Mouse (Mus musculus): ENCODE data around the gene Inca1.

The Inca1 gene

DNA sequence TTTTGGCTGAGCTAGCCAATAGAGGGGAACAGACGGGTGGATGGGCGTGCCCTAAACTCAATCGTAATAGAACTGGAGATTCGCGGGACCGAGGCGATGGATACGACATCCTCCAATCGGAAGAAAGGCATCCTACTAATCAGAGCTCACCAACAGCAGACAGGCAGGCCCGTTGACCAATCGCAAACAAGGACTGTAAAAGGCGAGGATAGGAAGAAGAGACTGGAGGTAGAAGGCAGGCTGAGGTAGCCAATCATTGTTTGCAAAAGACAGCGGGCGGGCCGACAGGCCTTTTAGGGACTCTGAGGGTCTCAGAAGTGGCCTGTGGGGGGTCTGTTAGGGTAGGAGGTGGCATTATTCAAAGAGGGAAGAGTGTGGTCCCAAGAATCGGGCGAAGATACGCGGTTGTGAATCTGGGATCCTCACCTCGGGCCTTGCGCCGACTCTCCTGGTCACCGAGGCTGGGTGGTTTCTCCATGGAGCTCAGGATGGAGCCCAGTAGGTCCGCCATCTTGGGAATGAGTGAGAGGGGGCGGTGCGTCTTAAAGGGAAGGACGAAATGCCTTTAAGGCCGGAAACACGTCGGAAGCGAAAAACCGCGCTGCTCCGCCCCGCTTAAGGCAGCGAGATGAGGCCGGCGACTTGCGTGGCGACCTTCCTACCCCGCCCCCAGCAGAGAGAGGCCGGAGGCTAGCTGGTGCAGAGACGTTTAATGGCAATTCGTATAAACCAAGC is 31.0 kb downstream of the Inca1 start, which contains the start of gene Spag7:
Spag7 (minus strand) TSS at position 646 of the 735 bp plus-strand sequence.
- peak; percentile 98 to 100 for DNase-seq

DNA sequence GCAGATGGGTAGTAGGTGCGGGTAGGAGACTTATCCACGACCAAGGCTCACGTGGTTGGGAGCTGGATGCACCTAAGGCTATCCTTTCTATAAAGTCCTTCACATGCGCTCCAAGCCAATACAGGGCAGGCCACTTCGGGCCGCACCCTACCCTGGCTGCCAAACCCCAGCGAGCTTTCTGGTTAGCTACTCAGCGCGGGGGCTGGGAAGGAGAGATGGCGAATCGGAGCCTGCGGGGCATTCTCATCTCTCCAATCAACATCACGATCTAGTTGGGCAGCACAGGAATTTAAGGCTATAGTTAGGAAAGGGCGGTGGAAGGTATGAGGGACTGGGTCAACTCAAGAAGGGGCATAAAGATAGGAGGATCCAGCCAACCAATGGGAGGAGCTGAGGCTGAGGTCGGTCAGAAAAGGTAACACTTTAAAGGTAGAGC is 31.6 kb downstream of the Inca1 start:
- DNase-seq, result peak in 1 of 2 experiments; percentile 82

DNA sequence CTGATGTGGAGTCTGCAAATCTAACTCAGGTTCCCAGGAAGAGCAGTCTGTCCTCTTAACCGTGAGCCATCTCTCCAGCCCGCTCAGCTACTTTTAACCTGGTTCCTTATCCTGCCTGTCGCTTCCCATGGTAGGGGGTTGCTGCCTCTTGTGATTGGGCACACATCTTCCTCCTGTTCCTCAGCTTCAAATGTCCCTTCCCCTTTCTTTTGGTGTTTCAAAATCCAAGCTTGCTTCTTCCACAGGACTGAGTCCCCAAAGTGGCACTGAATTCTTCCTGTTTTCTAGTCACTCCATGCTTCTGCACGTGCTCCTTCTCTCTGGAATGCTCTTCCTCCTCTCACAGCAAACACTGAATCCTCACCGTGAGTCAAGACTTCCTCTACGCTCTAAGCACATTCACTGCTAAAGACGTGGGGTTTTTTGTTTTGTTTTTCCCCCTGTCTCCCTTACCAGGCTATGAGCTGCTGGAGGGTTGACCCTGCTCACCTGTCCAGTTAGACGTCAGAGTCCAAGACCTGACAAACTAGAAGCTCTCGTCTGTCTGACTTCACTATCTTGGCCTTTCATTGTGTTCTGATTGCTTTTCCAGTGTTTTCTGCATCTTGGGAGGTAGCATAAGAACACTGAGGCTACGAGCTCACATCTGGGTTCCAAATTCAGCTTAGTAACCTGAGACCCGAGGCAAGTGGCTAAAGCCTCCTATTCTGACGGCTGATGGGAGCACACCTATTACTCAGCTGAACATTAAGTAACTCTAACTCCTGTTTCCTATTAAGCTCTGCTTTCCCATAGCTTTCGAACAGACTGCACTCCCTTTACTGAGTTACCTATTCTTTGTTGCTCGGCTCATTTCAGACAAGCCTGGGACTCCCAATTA is 32.4 kb downstream of the Inca1 start:
- DNase-seq, result no peak

DNA sequence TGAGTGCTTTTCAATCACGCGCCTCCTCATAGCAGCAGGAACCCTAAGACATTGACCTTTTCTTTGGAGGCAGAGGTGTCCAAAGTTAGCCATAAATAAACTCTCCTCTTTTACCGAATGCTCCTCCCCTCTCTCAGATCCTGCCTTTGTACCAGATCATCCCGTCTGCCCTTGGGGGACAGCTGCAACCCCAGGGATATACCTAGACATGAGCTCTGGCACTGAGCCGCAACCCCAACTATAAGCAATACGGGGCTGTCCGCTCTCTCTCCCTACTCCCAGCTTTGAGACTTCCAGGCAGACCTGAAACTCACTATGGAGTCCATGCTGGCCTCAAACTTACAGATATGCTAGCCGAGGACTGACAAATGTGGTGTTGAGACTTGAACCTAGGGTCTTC is 33.3 kb downstream of the Inca1 start:
- DNase-seq, result no peak

DNA sequence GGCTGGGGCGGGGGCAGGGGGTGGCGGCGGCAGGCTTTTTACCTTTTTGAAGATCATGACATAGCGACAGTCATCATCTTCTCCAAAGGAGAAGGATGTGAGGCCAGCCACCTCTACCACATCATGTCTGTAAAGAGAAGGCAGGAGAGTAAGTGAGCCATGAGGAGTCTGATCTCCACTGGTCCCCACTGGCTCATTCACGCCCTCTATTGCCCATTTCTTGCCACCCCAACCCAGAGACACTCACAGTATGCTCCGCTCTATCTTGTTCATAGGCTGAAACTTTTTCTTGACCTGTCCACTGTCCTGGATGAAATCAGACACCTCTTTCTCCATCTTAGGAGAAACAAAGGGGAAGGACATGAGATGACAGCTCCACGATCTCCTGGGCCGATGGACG is 35.2 kb downstream of the Inca1 start:
- DNase-seq, result no peak

DNA sequence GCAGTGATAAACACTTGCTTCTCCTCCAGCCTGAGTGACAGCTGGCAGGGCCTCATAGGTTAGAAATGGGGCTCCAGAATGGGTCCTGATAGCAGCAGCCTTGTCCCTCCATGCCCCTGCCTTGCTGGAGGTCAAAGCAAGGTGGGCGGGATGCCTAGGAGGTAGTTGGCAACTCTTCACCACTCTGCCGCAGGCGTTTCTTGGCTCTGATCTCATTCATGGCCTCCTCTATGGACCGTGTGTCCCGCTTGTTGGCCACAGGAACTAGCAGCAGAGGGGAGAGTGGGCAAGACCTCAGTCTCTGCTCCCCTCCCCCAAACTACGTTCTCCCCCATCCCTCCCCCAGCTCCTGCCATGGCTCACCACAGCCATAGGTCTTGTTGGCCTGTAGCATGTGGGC is 36.0 kb downstream of the Inca1 start:
- DNase-seq, result no peak

DNA sequence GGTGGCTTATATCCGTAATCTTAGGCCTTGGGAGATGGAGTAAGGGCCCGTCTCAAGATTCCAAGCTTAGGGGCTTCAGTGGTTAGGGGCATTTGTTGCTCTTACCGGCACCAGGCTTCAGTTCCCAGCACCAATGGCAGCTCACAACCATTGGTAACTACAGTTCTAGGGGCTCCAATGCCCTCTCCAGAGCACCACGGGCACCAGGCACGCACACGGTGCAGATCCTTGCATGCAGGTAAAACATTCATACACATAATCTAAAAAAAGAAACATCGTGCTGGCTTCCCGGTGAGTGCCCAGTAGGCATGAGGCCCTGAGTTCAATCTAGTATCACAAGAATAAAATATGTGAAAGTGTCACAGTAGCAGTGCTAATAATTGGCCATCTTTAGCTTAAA is 36.9 kb downstream of the Inca1 start:
- no peak for DNase-seq

DNA sequence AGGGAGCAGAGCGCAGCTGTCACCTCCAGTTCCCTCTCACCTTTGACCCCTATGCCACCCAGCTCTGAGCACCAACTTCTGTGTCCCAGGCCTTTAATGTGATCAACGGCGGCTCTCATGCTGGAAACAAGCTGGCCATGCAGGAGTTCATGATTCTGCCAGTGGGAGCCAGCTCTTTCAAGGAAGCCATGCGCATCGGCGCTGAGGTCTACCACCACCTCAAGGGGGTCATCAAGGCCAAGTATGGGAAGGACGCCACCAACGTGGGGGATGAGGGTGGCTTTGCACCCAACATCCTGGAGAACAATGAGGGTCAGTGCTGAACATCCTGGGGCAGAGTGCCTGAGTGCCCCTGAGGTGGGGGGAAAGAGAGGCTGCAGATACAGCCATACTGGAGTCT is 39.4 kb downstream of the Inca1 start:
- DNase-seq, result no peak

DNA sequence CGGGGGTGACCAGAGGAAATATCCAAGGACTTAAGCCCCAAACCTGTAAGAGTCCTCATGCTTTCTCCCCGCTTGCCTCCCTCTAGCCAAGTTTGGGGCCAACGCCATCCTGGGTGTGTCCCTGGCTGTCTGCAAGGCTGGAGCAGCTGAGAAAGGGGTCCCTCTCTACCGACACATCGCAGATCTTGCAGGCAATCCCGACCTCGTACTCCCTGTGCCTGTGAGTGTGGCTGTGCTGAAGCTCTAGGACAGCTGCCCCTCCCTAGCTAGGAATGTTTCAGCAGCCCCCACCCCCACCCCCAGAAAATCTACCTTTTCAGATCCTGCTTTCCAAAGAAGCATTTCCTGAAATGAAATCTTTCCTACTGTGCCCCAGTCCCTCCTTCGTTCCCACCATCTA is 41.0 kb downstream of the Inca1 start:
- DNase-seq, result no peak

DNA sequence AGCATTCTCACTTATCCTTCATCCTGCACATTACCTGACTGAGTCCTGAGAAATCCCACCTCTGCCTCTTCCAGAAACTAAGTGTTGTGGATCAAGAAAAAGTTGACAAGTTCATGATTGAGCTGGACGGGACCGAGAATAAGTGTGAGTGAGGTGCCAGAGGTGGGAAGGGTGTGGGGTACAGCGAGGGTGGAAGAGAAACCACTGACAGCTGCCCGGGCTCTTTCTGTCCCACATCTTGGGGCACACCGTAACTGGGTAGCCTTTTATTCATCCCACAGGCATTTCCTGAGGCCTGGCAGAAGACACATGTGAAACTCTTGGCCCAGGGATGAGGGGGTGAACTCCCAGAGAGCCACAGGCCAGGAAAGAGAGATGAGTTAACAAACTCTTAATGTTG is 41.4 kb downstream of the Inca1 start:
- DNase-seq, result no peak

DNA sequence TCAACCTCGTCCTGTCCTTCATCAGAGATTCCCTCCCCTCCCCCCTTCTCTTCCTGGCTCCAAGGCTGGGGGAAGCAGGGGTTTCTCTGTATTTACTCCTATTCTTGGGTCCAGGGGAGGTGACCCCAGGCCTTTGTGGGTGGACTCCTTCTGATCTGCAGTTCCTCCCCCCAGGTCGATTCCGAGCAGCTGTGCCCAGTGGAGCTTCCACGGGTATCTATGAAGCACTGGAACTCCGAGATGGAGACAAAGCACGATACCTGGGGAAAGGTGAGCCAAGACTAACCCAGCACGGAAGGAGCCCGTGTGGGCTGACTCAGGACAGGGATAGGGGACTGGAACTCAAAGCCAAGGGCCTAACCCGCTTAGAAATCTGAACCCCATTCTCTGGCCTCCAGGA is 42.0 kb downstream of the Inca1 start:
- no peak for DNase-seq

DNA sequence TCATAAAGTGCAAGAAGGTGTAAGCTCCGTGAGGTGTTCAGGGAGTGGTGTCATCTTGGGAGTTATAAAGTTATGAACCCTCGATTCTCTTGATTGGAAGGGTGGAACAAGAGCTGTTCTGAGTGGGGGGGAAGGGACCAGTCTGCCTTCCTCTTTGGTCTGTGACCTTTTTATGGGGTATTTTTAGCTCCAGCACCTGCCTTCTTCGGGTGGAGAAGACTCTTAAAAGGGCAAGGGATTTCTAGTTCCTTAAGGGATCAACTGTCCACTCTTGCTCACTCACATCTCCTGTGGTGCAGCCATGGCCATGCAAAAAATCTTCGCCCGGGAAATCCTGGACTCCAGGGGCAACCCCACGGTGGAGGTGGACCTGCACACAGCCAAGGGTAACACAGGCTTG is 42.4 kb downstream of the Inca1 start:
- DNase-seq, result no peak

DNA sequence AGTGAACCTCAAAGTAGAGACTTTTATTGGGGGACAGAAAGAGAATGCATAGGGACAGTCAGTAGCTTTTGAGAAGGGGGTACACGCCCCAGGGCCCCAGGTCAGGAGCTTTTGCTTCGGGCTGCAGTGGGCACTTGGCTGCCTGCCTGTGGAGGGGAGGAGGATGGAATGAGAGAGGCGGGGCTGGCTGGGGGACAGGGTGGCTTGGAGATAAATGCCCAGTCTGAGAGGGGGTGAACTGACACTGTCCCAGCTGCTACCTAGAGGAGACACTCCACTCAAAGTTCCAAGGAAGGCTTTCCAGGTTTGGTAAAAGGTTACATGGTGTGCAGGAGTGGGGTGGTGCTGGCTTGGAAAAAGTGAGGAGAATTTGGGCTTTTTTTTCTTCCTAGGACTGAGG is 43.0 kb downstream of the Inca1 start, which contains the start of gene Eno3:
Eno3 (plus strand) TSS at position 239 of the 400 bp plus-strand sequence.
- no peak for DNase-seq

DNA sequence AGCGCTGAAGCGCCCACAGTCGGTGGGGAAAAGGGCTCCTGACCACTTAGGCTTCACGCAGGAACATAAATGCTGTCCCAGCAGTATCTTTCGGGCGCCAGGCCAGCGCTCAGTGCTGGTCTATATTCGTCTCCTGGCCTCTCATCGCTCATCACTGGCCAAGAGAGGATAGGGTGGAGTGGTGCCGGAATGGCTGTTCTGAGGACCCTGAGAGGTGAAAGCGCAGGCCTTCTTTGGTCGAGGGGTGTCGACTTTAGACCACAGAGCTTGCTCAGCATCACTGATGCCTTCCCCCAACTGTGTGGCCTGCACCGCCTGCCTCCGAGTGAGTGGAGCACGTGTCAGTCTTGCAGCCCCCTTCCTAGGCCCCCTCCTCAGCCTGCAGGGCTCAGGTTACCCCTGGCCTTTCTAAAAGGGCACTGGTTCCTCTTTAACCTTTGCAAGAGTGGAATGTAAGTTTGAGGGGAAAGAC is 43.5 kb downstream of the Inca1 start:
- DNase-seq, result peak; percentile 35 to 69

DNA sequence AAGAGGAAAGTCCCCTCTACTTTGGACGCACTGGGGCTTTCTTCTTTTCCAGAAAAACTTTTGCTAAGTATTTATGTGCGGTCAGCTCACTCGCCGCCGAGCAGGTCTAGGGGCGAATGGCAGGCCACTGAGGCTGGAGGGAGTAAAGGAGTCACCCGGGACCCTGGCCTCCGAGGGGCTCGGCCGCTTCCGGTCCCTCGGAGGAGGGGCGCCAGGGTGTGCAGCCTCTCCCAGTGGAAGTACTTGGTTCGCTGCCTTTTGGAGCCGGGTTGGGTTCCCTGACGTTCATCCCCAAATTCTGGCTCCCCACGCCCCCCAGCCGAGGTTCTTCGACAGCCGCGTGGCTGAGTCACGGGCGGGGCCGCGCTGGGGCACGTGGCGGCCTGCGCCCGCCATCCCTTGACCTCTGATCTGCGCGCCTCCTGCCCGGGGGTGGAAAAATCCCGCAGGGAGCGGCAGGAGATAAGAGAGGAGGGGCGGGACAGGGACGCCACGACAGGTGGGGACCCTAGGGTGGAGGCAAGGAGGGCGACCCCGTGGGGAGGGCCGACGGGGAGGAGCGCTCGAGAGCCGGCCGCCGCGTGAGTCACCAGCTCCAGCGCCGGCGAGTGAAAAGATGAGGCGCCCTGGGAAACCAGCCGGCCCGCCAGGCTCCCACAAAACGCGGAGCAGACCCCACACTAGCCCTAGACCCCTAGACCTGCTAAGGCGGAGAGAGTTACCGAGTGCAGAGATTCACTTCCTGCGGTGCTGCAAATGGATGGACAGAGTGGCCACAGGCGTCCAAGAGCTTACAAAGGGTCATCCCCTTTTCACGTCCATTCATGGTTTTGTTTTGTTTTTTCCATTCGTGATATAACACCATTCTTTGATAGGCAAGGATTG is 44.1 kb downstream of the Inca1 start:
- DNase-seq, result peak; percentile 26 to 70

DNA sequence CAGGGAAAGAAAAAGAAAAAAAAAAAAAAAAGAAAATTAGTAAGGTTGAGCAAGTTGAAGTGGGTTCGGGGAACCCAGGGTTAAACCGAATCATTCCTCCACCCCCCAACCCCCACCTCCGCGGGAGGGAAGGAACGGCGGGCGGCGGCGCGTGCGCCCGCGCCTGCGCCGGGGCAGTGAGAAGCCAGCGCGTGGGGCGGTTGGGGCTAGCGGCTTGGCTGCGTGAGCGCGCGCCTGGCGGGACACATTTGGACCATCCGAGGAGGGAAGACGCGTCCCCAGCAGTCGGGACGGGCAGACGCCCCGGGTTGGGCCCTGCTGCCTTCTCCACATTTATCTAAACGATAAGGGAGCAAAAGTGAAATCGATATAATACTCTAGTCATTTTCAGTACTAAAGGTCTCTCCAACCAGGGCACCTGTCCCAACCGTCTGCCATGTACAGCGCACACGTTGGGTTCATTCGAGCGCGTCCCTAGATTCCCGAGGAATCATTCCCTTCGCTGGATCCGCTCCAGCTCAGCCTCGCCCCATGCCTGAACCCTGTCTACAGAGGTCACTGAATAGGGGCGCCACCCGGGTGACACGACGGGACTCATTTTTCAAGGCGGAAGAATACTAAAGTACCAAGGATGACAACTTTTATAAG is 44.9 kb downstream of the Inca1 start:
- DNase-seq, result peak; percentile 81 to 91

DNA sequence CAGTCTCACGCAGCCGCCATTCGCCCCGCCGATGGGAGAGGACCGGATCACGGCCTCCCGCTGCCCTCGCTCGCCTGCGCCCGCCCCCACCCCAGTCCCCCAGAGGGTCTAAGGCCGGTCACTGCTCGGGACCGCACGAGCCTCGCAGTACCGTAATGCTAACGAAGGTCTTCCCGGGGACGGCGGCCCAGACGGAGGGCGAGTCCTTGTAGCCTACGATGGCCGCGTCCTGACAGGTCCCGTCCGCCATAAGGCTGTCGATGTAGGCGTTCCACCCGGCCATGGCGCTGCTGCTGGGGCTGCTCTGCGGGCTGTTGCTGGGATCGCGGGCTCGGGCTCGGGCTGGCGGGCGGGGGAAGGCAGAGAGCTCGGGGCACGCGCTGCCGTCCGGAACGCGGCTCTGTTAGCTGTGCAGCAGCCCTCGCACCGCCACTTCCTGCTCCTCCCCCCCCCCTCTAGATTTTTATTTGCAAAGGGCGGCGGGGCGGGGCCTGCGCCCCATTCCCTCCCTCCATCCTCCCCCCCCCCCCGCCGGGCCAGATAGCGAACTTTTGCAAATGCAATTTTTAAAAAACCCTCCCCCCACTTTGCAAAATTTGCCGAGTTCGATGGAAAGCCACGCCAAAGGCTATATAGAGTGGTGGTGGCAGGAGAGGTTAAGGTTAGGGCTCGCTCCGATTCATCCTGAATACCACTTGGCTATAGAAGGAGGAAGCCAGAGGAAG is 45.6 kb downstream of the Inca1 start, which contains the start of gene Pfn1:
Pfn1 (minus strand) TSS at position 447 of the 725 bp plus-strand sequence.
- DNase-seq, result peak; percentile 79 to 89

DNA sequence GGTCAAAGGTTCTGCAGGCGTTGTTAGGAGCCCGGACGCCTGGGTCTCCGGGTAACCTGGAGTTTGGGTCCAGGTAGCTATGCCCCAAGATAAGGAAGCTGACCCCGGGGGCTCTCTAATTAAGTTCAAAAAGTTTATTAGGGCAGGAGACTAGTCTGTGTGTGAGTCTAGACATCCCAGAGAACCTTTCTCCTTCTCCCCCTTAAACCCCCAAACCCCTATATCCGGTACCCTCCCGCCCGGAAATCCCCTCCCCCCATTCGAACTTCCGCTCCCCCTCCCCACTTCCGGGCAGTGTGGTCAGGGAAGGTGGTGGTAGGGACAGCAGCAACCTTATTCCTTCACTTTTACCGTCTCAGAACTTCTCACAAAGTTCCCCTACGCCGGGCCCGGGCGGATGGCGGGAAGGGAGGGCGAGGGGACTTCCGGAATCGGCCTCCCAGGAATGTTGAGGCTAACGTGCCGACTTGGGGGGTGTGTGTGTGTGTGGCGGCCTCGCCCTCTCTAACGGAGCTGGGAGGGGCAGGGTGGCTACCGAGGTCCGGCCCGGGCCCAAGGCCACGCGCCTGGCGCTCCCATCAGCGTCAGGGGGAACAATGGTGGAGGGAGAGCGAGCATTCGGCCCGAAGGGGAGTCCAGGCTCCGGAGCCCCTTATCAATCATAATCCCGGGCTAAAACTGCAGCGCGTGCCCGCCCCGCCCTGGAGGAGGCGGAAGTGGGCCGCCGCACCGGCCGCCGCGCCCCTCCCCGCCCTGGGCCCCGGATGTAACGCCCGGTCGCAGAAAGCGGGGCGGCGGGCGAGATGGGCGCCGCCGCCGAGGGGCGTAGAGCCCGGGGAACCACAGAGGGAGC is 46.4 kb downstream of the Inca1 start:
- DNase-seq, result peak; percentile 54 to 85

DNA sequence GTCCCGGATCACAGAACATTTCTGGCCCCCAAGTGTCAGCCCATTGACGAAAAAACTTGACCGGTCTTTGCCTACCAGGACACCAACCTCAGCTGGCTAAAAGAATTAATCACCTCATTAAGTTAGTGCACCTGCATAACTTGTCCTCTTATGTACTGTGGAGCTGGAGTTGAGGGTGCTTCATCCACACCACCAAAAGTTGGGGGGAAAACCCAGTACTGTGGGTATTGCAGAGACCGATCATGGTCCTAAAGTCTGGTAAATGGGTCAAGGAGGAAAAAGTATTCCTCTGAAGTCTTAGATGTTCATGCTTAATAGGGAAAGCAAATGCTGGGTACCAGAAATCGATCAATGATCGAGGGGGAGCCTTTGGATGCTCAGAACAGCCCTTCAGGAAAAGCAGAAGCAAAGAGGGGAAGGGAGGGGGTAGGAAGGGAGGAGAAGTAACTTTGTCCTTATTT is 47.0 kb downstream of the Inca1 start:
- DNase-seq, result no peak

All from kidney, postnatal 36 days (tissue).